Mouse (Mus musculus) heart, embryonic 12.5 days (tissue): ENCODE data around the gene Tec. TPM values are rescaled to one million over a fixed set of nuclear protein-coding genes. Genes with fewer than 3 reads are reported as not detected.
A peak's percentile ranks its signal among the peaks of the same experiment; 100 is the strongest.

ENCODE experiments used
- ATAC-seq: fragments of 200-750 bp; cut with Nextera tagmentation; 2 replicates; pipeline ENCODE4 v1.8.0; 2017; ENCODE audit warnings: moderate TSS enrichment, moderate library complexity; ENCODE audit not compliant: insufficient number of reproducible peaks, low FRiP score
- H3K27ac ChIP-seq: fragments of 300-500 bp; sonication (generic); 2 replicates; pipeline ENCODE4 v1.5.1; 2016; ENCODE audit warnings: mild to moderate bottlenecking, moderate library complexity; ENCODE audit not compliant: poor library complexity, severe bottlenecking
- H3K27me3 ChIP-seq: fragments of 300-500 bp; sonication (generic); replicated peaks from 2 replicates; pipeline ENCODE4 v1.6.1; 2016; ENCODE audit warnings: mild to moderate bottlenecking, moderate library complexity
- H3K36me3 ChIP-seq: fragments of 300-500 bp; sonication (generic); 2 replicates; pipeline ENCODE4 v1.6.1; 2016; ENCODE audit warnings: mild to moderate bottlenecking, moderate library complexity
- H3K4me1 ChIP-seq: fragments of 300-500 bp; sonication (generic); replicated peaks from 2 replicates; pipeline ENCODE4 v1.6.1; 2016; ENCODE audit warnings: mild to moderate bottlenecking
- H3K4me2 ChIP-seq: fragments of 300-500 bp; sonication (generic); 2 replicates; pipeline ENCODE4 v1.6.1; 2016; ENCODE audit warnings: mild to moderate bottlenecking, moderate library complexity
- H3K4me3 ChIP-seq: fragments of 300-500 bp; sonication (generic); 2 replicates; pipeline ENCODE4 v1.5.1; 2016; ENCODE audit warnings: mild to moderate bottlenecking
- H3K9ac ChIP-seq: fragments of 300-500 bp; sonication (generic); 2 replicates; pipeline ENCODE4 v1.6.1; 2016; ENCODE audit warnings: mild to moderate bottlenecking, moderate library complexity
- H3K9me3 ChIP-seq: fragments of 300-500 bp; sonication (generic); replicated peaks from 2 replicates; pipeline ENCODE4 v1.6.1; 2016; ENCODE audit warnings: mild to moderate bottlenecking, moderate library complexity
- WGBS: fragments of 180-500 bp; shearing (Covaris S2); methylation state at CpG from one replicate; pipeline ENCODE4 v1.1.7; 2016; 5-methylcytosine and 5-hydroxymethylcytosine counted together
- polyA plus RNA-seq: library from polyadenylated mRNA; unstranded; fragments of >200 nt; fragmentation: Nextera tagmentation; extraction: Ambion mirVana; gene quantifications from 2 replicates; pipeline ENCODE4 v1.2.1, GENCODE M21; 2016

The Tec gene
- polyA plus RNA-seq, 1 experiment from 2014 or later: 17.1 TPM

DNA sequence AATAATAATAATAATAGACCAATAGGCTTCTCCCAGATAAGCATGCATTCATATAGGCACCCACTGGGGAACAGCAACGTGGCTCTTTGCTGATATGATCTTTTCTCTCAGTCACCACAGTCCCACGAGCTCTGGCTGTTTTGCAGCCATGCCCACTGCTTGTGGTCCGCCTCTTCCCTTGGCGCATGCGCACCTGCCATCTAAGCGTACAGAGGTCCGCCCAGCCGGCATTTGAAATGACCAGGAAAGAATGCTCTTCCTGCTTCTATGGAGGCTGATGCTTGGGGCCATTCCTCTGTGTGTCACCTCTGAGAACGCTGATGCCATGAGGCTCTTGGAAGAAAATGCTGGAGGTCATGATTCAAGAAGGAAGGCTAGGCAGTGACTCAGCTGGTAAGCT is 5.1 kb downstream of the Tec start:
- Histone ChIP-seq H3K4me1 (peaks cover 12% of the 10 kb centered on the region), H3K4me3 (no peak overlapping the region), H3K27ac (no peak overlapping the region), H3K4me2 (no peak overlapping the region), H3K27me3 (no peaks in the 10 kb centered on the region), H3K9me3 (0 out of 2 replicates have a peak, but pooled peaks cover 9% of the 10 kb centered on the region), H3K36me3 (peaks cover 10% of the 10 kb centered on the region; the same call in 1 of the 2 replicates), H3K9ac (no peak overlapping the region)
- WGBS: 87% methylated on average over 9 of the region's 9 CpGs
- ATAC-seq: no peak

DNA sequence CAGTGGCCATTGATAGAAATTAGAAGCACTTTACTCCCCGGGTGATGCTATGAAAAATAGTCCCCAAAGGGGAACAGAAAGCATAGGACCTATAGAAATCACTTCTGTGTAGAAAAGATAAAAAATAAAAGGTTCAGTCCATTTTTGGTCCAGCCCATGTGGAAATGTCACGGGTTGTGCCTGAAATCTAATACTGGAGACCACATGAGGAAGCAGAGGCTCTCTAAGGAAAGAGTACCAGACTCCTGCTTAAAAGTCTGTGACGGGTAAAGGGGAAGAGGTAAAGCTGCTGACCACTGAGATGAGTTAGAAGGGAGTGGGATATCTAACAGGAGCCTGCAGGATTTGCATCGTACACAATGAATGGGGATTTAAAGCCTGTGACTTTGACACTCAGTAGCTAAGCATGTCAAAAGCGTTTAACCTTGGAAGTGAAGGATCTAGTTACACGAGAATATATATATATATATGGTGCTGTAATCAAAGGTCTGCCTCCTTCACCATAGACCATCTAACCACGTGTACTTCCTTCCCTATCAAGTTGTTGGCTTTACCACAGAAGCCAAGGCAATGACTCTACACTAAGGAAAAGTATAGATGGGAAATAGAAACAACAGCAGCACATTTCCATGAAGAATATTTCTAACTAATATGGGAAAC is 6.4 kb downstream of the Tec start:
- Histone ChIP-seq H3K36me3 (peaks cover 10% of the 10 kb centered on the region; the same call in 1 of the 2 replicates), H3K4me1 (peaks cover 7% of the 10 kb centered on the region), H3K9me3 (0 out of 2 replicates have a peak, but pooled peaks cover 9% of the 10 kb centered on the region), H3K27ac (no peak overlapping the region), H3K4me2 (no peak overlapping the region), H3K9ac (no peak overlapping the region), H3K4me3 (no peak overlapping the region), H3K27me3 (no peaks in the 10 kb centered on the region)
- WGBS: 71% methylated on average over 7 of the region's 7 CpGs
- no peak for ATAC-seq

GRCm38 (mm10) chr5:72860899-72861298 is 7.4 kb downstream of the Tec start:
- Histone ChIP-seq H3K4me1 (peaks cover 7% of the 10 kb centered on the region), H3K36me3 (peaks cover 10% of the 10 kb centered on the region; the same call in 1 of the 2 replicates), H3K9me3 (0 out of 2 replicates have a peak, but pooled peaks cover 9% of the 10 kb centered on the region), H3K27ac (no peak overlapping the region), H3K4me3 (no peak overlapping the region), H3K27me3 (no peaks in the 10 kb centered on the region), H3K4me2 (no peak overlapping the region), H3K9ac (no peak overlapping the region)
- WGBS: 76% methylated on average over 8 of the region's 8 CpGs
- no peak for ATAC-seq

DNA sequence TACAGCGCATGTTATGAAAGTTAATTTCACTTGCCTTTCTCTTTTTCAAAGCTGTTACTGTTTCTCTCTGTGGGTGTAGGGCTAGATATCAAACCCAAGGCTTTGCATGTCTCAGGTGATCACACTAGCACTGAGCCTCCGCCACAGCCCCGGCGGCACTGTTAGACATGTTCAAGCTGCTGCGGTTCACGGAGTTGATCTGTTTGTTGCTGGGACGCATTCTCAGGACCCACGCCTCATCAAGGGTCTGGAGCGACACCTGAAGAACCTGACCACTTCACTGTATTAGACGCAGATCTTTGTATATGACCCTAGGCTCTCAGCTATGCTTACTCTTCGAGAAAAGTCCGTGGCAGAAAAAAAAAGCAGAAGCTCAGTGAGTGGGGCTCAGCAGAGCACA is 10.0 kb downstream of the Tec start:
- no peak overlapping the region for H3K27ac ChIP-seq
- H3K27me3 ChIP-seq: no peaks in the 10 kb centered on the region
- no peak for ATAC-seq

DNA sequence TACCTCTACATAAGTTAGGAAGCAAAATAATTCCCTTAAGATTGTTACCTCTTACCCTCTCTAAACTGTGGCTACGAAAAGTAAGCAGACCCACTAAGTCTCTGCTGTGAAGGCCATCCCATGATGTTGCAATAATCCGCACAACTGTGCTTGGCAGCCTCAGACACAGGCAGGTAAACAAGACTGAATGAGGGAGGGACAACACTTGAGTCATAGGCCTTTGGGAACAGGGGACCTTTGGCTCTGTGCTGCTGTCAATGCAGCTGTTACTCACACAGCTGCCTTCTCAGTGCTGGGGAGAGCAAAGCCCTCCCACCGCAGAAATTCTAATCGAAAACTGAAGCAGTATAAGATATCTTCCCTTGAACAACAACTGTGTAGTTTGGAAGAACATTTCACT is 10.5 kb downstream of the Tec start:
- WGBS: 84% methylated on average over 4 of the region's 4 CpGs
- Histone ChIP-seq H3K4me3 (no peak overlapping the region), H3K4me1 (peaks cover 21% of the 10 kb centered on the region), H3K9me3 (0 out of 2 replicates have a peak, but pooled peaks cover 9% of the 10 kb centered on the region), H3K36me3 (peaks cover 10% of the 10 kb centered on the region; the same call in 1 of the 2 replicates), H3K9ac (no peak overlapping the region), H3K27ac (no peak overlapping the region), H3K27me3 (no peaks in the 10 kb centered on the region), H3K4me2 (no peak overlapping the region)
- no peak for ATAC-seq

More for the DNA sequence above, 10.0 kb downstream of the Tec start:
- Histone ChIP-seq H3K9ac (no peak overlapping the region), H3K4me2 (no peak overlapping the region), H3K4me3 (no peak overlapping the region), H3K4me1 (peaks cover 21% of the 10 kb centered on the region), H3K36me3 (peaks cover 10% of the 10 kb centered on the region; the same call in 1 of the 2 replicates), H3K9me3 (0 out of 2 replicates have a peak, but pooled peaks cover 9% of the 10 kb centered on the region)
- WGBS: 90% methylated on average over 12 of the region's 12 CpGs

GRCm38 (mm10) chr5:72856255-72856878 is 11.9 kb downstream of the Tec start:
- H3K27ac ChIP-seq: peak overlapping the region; percentile 68
- ATAC-seq: 0 out of 2 replicates have a peak, but pooled peaks have one; percentile 8
- no peak overlapping the region for H3K4me2 ChIP-seq
- H3K9ac ChIP-seq: no peak overlapping the region
- no peak overlapping the region for H3K4me3 ChIP-seq
- peaks cover 32% of the 10 kb centered on the region for H3K4me1 ChIP-seq
- WGBS: 88% methylated on average over 8 of the region's 8 CpGs
- H3K9me3 ChIP-seq: 0 out of 2 replicates have a peak, but pooled peaks cover 9% of the 10 kb centered on the region
- H3K36me3 ChIP-seq: peaks cover 10% of the 10 kb centered on the region; the same call in 1 of the 2 replicates
- H3K27me3 ChIP-seq: no peaks in the 10 kb centered on the region

- no peak overlapping the region for H3K4me2 ChIP-seq
- peak overlapping the region; percentile 75 for H3K27ac ChIP-seq
- no peak overlapping the region for H3K9ac ChIP-seq
- no peaks in the 10 kb centered on the region for H3K27me3 ChIP-seq
- peaks cover 38% of the 10 kb centered on the region for H3K4me1 ChIP-seq
- WGBS: 16% methylated on average over 3 of the region's 3 CpGs
- peak; percentile 86 for ATAC-seq
- no peak overlapping the region for H3K4me3 ChIP-seq
- 0 out of 2 replicates have a peak, but pooled peaks cover 9% of the 10 kb centered on the region for H3K9me3 ChIP-seq
- peaks cover 10% of the 10 kb centered on the region; the same call in 1 of the 2 replicates for H3K36me3 ChIP-seq
Measured at GRCm38 (mm10) chr5:72855685-72856124, 12.6 kb downstream of the Tec start.

DNA sequence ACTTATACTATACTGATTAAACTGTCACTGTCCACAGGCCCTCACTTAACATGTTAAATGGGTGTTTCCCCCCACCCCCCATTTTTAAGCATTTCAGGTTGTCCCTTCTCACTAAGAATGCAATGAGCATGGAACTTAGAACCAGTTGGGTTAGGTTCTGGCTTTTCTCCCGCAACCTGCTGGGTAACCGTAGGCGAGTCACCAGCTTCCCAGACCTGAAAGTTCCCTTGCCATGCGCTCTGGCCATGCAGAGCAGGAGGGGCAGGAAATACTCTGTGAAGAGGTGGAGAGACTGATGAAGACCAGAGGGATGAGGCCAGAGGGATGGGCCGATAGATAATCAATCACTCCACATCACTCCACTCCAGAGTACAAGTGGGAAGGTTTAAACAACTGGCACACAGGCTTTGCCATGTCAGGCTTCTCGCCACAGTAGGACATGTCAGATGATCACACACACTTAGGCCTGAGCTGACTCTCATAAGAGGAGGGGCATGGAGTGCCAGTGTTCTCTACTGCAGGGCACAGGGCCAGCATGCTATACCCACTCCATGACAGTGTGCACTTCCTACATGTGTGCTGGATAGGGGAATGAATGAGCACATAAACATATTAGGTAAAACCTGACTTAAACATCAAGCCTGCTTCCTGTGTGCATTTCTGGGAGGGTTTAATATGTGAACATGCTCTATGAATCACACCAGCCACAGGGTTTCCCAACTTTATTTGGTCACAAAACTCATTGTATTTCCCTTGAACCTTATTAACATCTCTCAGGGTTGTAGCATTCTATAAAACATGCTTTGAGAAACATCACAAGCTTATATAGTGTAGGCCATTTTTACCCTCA is 13.9 kb downstream of the Tec start:
- Histone ChIP-seq H3K4me3 (no peak overlapping the region), H3K27me3 (no peaks in the 10 kb centered on the region), H3K9me3 (0 out of 2 replicates have a peak, but pooled peaks cover 3% of the 10 kb centered on the region), H3K4me2 (no peak overlapping the region), H3K4me1 (peaks cover 38% of the 10 kb centered on the region), H3K36me3 (peaks cover 5% of the 10 kb centered on the region; the same call in 1 of the 2 replicates), H3K9ac (no peak overlapping the region), H3K27ac (no peak overlapping the region)
- WGBS: 72% methylated on average over 6 of the region's 6 CpGs
- ATAC-seq: 0 out of 2 replicates have a peak, but pooled peaks have one; percentile 3

DNA sequence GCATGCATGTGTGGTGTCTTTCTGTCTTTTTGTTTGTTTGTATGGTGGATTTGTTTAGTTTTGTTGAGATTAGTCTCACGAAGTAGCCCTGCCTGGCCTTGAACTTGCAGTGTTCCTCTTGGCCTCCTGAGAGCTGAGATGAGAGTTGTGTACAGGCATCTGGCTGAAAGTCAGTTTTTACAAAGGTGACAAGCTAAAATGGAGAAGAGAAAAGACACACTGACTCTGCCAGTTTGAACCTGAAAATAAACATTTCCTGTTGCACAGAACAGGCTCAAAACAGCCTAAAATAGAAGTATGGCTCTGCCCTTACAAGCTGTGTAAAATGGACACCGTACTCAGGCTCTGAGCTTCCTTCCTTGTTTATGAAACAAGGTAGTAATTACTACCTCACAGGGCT is 14.9 kb downstream of the Tec start:
- H3K9ac ChIP-seq: no peak overlapping the region
- no peaks in the 10 kb centered on the region for H3K36me3 ChIP-seq
- H3K27ac ChIP-seq: no peak overlapping the region
- H3K4me2 ChIP-seq: no peak overlapping the region
- H3K4me1 ChIP-seq: peaks cover 40% of the 10 kb centered on the region
- WGBS: 67% methylated on average over 2 of the region's 2 CpGs
- no peaks in the 10 kb centered on the region for H3K9me3 ChIP-seq
- H3K4me3 ChIP-seq: no peak overlapping the region
- no peak for ATAC-seq
- H3K27me3 ChIP-seq: no peaks in the 10 kb centered on the region

DNA sequence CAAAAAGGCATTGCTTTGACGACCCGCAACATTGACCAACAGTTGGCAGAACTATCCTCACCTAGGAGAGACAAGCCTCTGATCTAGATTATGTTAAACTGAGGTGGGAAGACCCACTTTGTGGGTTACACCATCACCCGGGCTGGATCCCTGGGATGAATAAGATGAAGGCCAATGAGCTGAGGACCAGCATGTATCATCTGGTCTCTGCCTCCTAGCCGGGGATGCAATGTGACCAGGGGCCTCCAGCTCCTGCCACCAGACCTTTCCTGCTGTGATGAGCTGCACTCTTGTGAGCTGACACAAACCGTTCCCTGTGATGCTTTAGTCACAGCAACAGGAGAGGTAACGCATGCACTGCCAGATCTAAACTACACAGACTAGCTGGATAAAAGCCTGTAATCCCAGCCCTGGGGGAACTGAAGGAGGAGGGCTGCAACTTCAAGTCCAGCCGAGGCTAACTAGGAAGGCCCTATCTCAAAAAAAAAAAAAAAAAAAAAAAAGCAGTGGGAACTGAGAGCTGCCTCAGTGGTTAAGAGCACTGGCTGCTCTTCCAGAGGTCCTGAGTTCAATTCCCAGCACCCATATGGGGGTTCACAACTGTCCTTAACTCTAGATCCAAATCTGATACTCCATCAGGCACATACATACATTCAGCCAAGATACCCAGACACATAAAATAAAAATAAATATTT is 15.8 kb downstream of the Tec start:
- no peak overlapping the region for H3K4me2 ChIP-seq
- no peaks in the 10 kb centered on the region for H3K9me3 ChIP-seq
- H3K4me3 ChIP-seq: no peak overlapping the region
- peaks cover 44% of the 10 kb centered on the region for H3K4me1 ChIP-seq
- no peaks in the 10 kb centered on the region for H3K36me3 ChIP-seq
- no peak for ATAC-seq
- H3K27me3 ChIP-seq: no peaks in the 10 kb centered on the region
- no peak overlapping the region for H3K27ac ChIP-seq
- 66% methylated on average over 7 of the region's 7 CpGs for WGBS
- H3K9ac ChIP-seq: no peak overlapping the region
